Mouse (Mus musculus) thymus, adult 2 months (tissue): Measurements from ENCODE around the gene Fam219a. TPM values are rescaled to one million over a fixed set of nuclear protein-coding genes. Genes with fewer than 3 reads are reported as not detected.

Source experiments
- DNase-seq: peaks from one replicate; pipeline ENCODE4 v3.0.0; 2021
- H3K27ac ChIP-seq: fragments of 200-500 bp; 2 replicates; pipeline ENCODE4 v1.5.1; 2012; ENCODE audit warnings: low read length, control low read depth; ENCODE audit not compliant: control insufficient read depth, insufficient read depth
- H3K27me3 ChIP-seq: fragments of 200-500 bp; 2 replicates; pipeline ENCODE4 v1.6.1; 2012; ENCODE audit warnings: mild to moderate bottlenecking, low read length, moderate library complexity, mixed read lengths; ENCODE audit not compliant: control insufficient read depth, insufficient read depth
- H3K36me3 ChIP-seq: fragments of 200-500 bp; 2 replicates; pipeline ENCODE4 v1.6.1; 2012; ENCODE audit warnings: mild to moderate bottlenecking, low read length, moderate library complexity; ENCODE audit not compliant: control insufficient read depth, insufficient read depth
- H3K4me1 ChIP-seq: fragments of 200-500 bp; replicated peaks from 2 replicates; pipeline ENCODE4 v1.6.1; 2012; ENCODE audit warnings: low read length; ENCODE audit not compliant: control insufficient read depth, insufficient read depth
- H3K4me3 ChIP-seq: fragments of 200-500 bp; 2 replicates; pipeline ENCODE4 v1.5.1; 2012; ENCODE audit warnings: mild to moderate bottlenecking, low read length, control low read depth, moderate library complexity; ENCODE audit not compliant: control insufficient read depth, insufficient read depth
- CTCF ChIP-seq: fragments of 200-500 bp; IDR thresholded peaks from 2 replicates; pipeline ENCODE4 v1.5.1; 2012; ENCODE audit warnings: mild to moderate bottlenecking, control low read depth, low read length, moderate library complexity, borderline replicate concordance; ENCODE audit not compliant: control insufficient read depth, poor library complexity, insufficient read depth; ENCODE audit errors: extremely low read depth
- POLR2A ChIP-seq: fragments of 200-500 bp; IDR thresholded peaks from 2 replicates; pipeline ENCODE4 v1.6.1; 2012; ENCODE audit warnings: mild to moderate bottlenecking, low read length, control low read depth, moderate library complexity; ENCODE audit not compliant: control insufficient read depth, poor library complexity, insufficient read depth; ENCODE audit errors: extremely low read depth
- WGBS: fragments of 180-500 bp; shearing (Covaris S2); methylation state at CpG from one replicate; pipeline ENCODE4 v1.1.7; 2018; 5-methylcytosine and 5-hydroxymethylcytosine counted together
- polyA plus RNA-seq: library from polyadenylated mRNA; depleted of rRNA; stranded (reverse); fragments of >200 nt; gene quantifications from 2 replicates; pipeline ENCODE4 v1.2.3, GENCODE M21; 2012

The Fam219a gene
- polyA plus RNA-seq, 1 experiment, result 23.0 TPM

GRCm38 (mm10) chr4:41507326-41507924, 61.9 kb downstream of the Fam219a start:
- H3K4me1 ChIP-seq, result peaks cover 19% of the 10 kb centered on the region
- TF ChIP-seq CTCF, result no peak
- no peak for TF ChIP-seq POLR2A
- no peak for DNase-seq
- no peaks in the 10 kb centered on the region for H3K36me3 ChIP-seq
- WGBS, result 19% methylated on average over 22 of the region's 22 CpGs
- H3K27me3 ChIP-seq, result peaks cover 8% of the 10 kb centered on the region
- no peak overlapping the region for H3K27ac ChIP-seq
- peak overlapping the region; percentile 8; the same call in 1 of the 2 replicates for H3K4me3 ChIP-seq

DNA sequence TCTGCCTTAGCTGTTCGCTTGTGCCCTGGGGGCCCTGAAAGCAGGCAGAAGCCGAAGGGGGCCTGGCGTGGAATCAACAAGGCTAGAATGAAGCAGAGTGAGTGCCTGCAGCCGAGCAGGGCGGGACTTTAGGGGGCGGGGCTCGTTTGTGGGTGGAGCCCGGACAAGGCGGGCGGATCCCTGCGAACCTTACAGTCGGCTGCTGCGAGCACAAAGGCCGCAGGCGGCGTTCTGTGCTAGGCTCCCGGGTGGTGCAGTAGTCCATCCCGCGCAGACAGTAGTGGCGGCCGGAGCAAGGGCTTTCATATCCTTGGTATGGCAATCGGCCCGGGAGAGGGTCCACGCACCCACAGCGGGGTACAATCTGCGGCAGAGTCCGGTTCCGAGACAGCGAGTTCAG, 62.4 kb downstream of the Fam219a start:
- Histone ChIP-seq H3K4me3 (peak overlapping the region; percentile 8; the same call in 1 of the 2 replicates), H3K36me3 (no peaks in the 10 kb centered on the region), H3K4me1 (peaks cover 22% of the 10 kb centered on the region), H3K27me3 (peaks cover 10% of the 10 kb centered on the region), H3K27ac (no peak overlapping the region)
- DNase-seq, result peak; percentile 66
- no peak for TF ChIP-seq CTCF
- no peak for TF ChIP-seq POLR2A
- 1% methylated on average over 29 of the region's 29 CpGs for WGBS

- Histone ChIP-seq H3K4me1 (peaks cover 22% of the 10 kb centered on the region), H3K4me3 (no peak overlapping the region), H3K27ac (no peak overlapping the region), H3K27me3 (peaks cover 10% of the 10 kb centered on the region), H3K36me3 (no peaks in the 10 kb centered on the region)
- DNase-seq, result peak; percentile 35
- WGBS, result 19% methylated on average over 13 of the region's 13 CpGs
- no peak for TF ChIP-seq POLR2A
- TF ChIP-seq CTCF, result peak; percentile 23; the same call in 1 of the 2 replicates
Measured at GRCm38 (mm10) chr4:41506156-41506555, 63.2 kb downstream of the Fam219a start.

DNA sequence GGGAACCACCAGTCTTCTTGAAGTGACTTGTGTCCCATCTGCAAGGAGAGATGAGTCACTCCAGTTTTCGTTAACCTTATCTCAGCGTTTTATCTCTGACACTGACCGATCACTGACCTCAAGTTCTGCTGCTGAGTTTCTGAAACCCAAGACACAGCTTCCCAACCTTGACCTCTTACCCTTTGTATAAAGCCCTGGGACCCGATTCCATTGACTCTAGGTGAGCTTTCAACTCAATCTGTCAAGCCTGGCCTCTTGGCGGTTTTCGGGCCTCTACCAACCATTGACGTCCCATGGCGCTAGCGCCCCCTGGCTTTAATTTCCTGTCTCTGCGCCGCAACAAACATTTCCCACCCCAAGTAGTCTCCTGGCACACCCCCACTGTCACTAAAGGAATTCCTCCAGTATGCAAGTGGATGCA, 64.2 kb downstream of the Fam219a start:
- WGBS, result 78% methylated on average over 11 of the region's 11 CpGs
- no peaks in the 10 kb centered on the region for H3K36me3 ChIP-seq
- H3K27ac ChIP-seq, result no peak overlapping the region
- H3K4me1 ChIP-seq, result peaks cover 22% of the 10 kb centered on the region
- no peak overlapping the region for H3K4me3 ChIP-seq
- H3K27me3 ChIP-seq, result peaks cover 10% of the 10 kb centered on the region
- DNase-seq, result no peak
- TF ChIP-seq CTCF (no peak), POLR2A (no peak)

DNA sequence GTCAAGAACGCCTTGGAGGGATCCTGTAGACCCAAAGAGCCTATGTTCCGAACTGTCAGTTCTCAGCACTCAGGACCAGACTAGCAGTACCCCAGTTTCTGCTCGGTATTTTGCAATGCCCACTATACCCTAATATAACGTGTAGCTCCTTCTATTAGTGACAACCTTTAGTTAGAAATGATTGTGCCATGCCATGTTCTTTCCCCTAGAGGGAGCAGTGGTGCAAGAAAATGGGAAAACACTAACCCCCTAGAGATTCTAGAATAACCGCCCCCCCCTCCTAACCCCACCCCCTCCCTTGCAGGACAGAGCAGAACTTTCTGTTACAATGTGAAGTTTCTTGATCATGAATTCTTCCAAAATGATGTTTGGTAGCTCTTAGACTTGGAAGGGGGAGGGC, 65.0 kb downstream of the Fam219a start:
- peaks cover 10% of the 10 kb centered on the region for H3K27me3 ChIP-seq
- no peaks in the 10 kb centered on the region for H3K36me3 ChIP-seq
- no peak overlapping the region for H3K4me3 ChIP-seq
- H3K27ac ChIP-seq, result no peak overlapping the region
- TF ChIP-seq POLR2A (no peak), CTCF (no peak)
- H3K4me1 ChIP-seq, result peaks cover 22% of the 10 kb centered on the region
- WGBS, result 85% methylated on average over 5 of the region's 5 CpGs
- no peak for DNase-seq

DNA sequence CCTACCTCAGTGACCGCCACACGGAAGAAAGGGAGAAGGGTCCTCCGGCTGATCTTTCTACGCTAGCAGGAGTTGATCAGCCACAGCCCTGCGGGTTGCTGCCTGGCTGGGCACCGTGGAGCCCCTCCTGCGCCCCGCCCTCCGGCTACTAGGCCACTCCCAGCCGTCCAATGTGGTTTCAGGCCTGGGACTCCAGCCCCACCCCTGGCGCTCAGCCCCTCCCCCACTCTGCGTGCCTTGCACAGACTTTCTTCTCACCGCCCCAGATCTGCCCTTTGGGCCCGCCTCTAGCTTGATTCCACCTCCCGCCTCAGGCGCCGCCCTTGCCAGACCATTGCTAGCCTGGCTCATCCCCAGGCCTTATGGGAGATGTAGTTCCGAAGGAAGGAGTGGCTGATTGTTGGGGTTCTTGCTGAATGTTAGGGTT, 66.3 kb downstream of the Fam219a start, which contains the start of gene AI464131:
TSS of gene AI464131 (minus strand) at position 91 of the 427 bp plus-strand sequence.
- Histone ChIP-seq H3K27ac (no peak within 1 kb of the TSS), H3K4me3 (0 out of 2 replicates have a peak within 1 kb of the TSS, but pooled peaks have one; percentile 15), H3K4me1 (peaks cover 24% of the 10 kb centered on the region), H3K36me3 (no peaks in the 10 kb centered on the region), H3K27me3 (peaks cover 17% of the 10 kb centered on the region)
- peak; percentile 48 for DNase-seq
- TF ChIP-seq CTCF (no peak), POLR2A (no peak)
- WGBS, result 6% methylated on average over 18 of the region's 18 CpGs
